Mouse (Mus musculus): ENCODE data around the gene Tnrc6b.

- TF ChIP-seq CTCF (IDR thresholded peaks at IDR 0.05; ENCODE audit: control insufficient read depth, insufficient read depth, insufficient read length): no peak
- no peak for TF ChIP-seq CEBPB (IDR thresholded peaks at IDR 0.05; ENCODE audit: low read depth)
- no peak for TF ChIP-seq MYOD1 (IDR thresholded peaks at IDR 0.05; ENCODE audit: control insufficient read depth, insufficient read length, low read depth)
- no peak for TF ChIP-seq MYOG (IDR thresholded peaks at IDR 0.05; ENCODE audit: control insufficient read depth, extremely low read depth, insufficient read length)
These were observed at the start of gene Tnrc6b for GRCm38 (mm10) chr15:80710608-80711363.
